ENCODE assay signal across 8 mouse cellular contexts in genomic region chr8:70816679-70817078, GRCm38 (mm10). TPM values are rescaled to one million over a fixed set of nuclear protein-coding genes. Genes with fewer than 3 reads are reported as not detected.
DNase-seq lines count a peak whose midpoint lies in the region; ATAC-seq and TF ChIP-seq lines count a peak whose summit lies in the region.

No protein-coding gene starts in this region.

- peak overlapping the region; percentile 45 for H3K4me2 ChIP-seq in heart, embryonic 15.5 days

- H3K27me3 ChIP-seq in erythroblast, embryonic 14.5 days (ENCODE audit: control insufficient read depth): peaks cover 36% of the 10 kb centered on the region
- H3K27me3 ChIP-seq in heart, embryonic 15.5 days: peaks cover 62% of the 10 kb centered on the region
- H3K27me3 ChIP-seq in megakaryocyte, embryonic 14.5 days (replicated peaks): no peaks in the 10 kb centered on the region
- H3K27me3 ChIP-seq in cerebellum, adult 2 months (ENCODE audit: control insufficient read depth, insufficient read depth, low read length): peaks cover 2% of the 10 kb centered on the region; the same call in 1 of the 2 replicates

- peaks cover 40% of the 10 kb centered on the region for H3K4me1 ChIP-seq in erythroblast, embryonic 14.5 days (ENCODE audit: control insufficient read depth)
- peaks cover 13% of the 10 kb centered on the region; the same call in 1 of the 2 replicates for H3K4me1 ChIP-seq in heart, embryonic 15.5 days (replicated peaks)
- peaks cover 79% of the 10 kb centered on the region for H3K4me1 ChIP-seq in megakaryocyte, embryonic 14.5 days
- no peaks in the 10 kb centered on the region for H3K4me1 ChIP-seq in cerebellum, adult 2 months (ENCODE audit: control insufficient read depth, insufficient read depth, low read length)

- TF ChIP-seq POLR2A in cerebellum, adult 2 months (IDR thresholded peaks at IDR 0.05; ENCODE audit: borderline replicate concordance, insufficient read depth, low read length): no peak

- no peaks in the 10 kb centered on the region for H3K36me3 ChIP-seq in erythroblast, embryonic 14.5 days (ENCODE audit: control insufficient read depth)
- H3K36me3 ChIP-seq in heart, embryonic 15.5 days: no peaks in the 10 kb centered on the region
- H3K36me3 ChIP-seq in megakaryocyte, embryonic 14.5 days (replicated peaks; ENCODE audit: low read length): peaks cover 83% of the 10 kb centered on the region

- peak; percentile 78 for DNase-seq in ZHBTc4 (ENCODE audit: low read depth, low spot score)
- peak; percentile 73 to 79 for DNase-seq in kidney, postnatal 4 days
- no peak for DNase-seq in cerebellum, postnatal 10 days
- no peak for DNase-seq in cerebellum, adult 2 months

- no peak overlapping the region for H3K27ac ChIP-seq in heart, embryonic 15.5 days
- no peak overlapping the region for H3K27ac ChIP-seq in cerebellum, adult 2 months (ENCODE audit: insufficient read depth, low read length)

- peaks cover 4% of the 10 kb centered on the region for H3K9me3 ChIP-seq in erythroblast, embryonic 14.5 days (ENCODE audit: control insufficient read depth, low read length)
- peaks cover 11% of the 10 kb centered on the region for H3K9me3 ChIP-seq in heart, embryonic 15.5 days (replicated peaks)
- H3K9me3 ChIP-seq in megakaryocyte, embryonic 14.5 days: peaks cover 10% of the 10 kb centered on the region

- TF ChIP-seq CTCF in cerebellum, adult 2 months (IDR thresholded peaks at IDR 0.05; ENCODE audit: borderline replicate concordance, insufficient read depth, low read depth, low read length): no peak

- WGBS in heart, embryonic 15.5 days: 10% methylated on average over 30 of the region's 30 CpGs
- 10% methylated on average over 30 of the region's 30 CpGs for WGBS in cerebellum, adult 2 months

- peak overlapping the region; percentile 55 for H3K4me3 ChIP-seq in erythroblast, embryonic 14.5 days (replicated peaks)
- H3K4me3 ChIP-seq in heart, embryonic 15.5 days: no peak overlapping the region
- H3K4me3 ChIP-seq in megakaryocyte, embryonic 14.5 days (replicated peaks): peak overlapping the region; percentile 92
- no peak overlapping the region for H3K4me3 ChIP-seq in cerebellum, adult 2 months (replicated peaks; ENCODE audit: insufficient read depth, low read depth, low read length)

- ATAC-seq in erythroblast, adult 5-6 weeks (replicated peaks; ENCODE audit: low FRiP score, poor library complexity, severe bottlenecking): no peak
- ATAC-seq in heart, embryonic 15.5 days (replicated peaks; ENCODE audit: insufficient number of reproducible peaks, insufficient read depth, low FRiP score, low read depth): no peak

- H3K9ac ChIP-seq in heart, embryonic 15.5 days: no peak overlapping the region

RNA-seq across cellular contexts. Expression of gene Il12rb1, which starts 8.4 kb away (rescaled TPM):
- 0.03 TPM in 1 of 2 replicates, not detected in the other for polyA plus RNA-seq in erythroblast, embryonic 14.5 days (2012)
- total RNA-seq in erythroblast, adult 5-6 weeks (2015; ENCODE audit: low replicate concordance): not detected in 2 replicates
- 0.14 and 0.51 TPM in 2 replicates for total RNA-seq in erythroblast, adult 5-6 weeks (2017; ENCODE audit: low replicate concordance)
- 0.15 and 0.53 TPM in 2 replicates for polyA plus RNA-seq in heart, embryonic 15.5 days (2015; fragmentation: Nextera tagmentation; extraction: Ambion mirVana)
- polyA plus RNA-seq in megakaryocyte, embryonic 14.5 days (2012; ENCODE audit: insufficient read depth, low replicate concordance): 10.8 and 11.1 TPM in 2 replicates
- 1.8 and 1.9 TPM in 2 replicates for polyA plus RNA-seq in cerebellum, adult 2 months (2012; rRNA removed)

RNA-seq across cellular contexts. Expression of gene Mast3, which starts 11.8 kb away (rescaled TPM):
- 3.7 and 4.8 TPM in 2 replicates for polyA plus RNA-seq in erythroblast, embryonic 14.5 days (2012)
- total RNA-seq in erythroblast, adult 5-6 weeks (2015; ENCODE audit: low replicate concordance): 21.7 and 29.2 TPM in 2 replicates
- total RNA-seq in erythroblast, adult 5-6 weeks (2017; ENCODE audit: low replicate concordance): 3.9 and 5.4 TPM in 2 replicates
- polyA plus RNA-seq in heart, embryonic 15.5 days (2015; fragmentation: Nextera tagmentation; extraction: Ambion mirVana): 5.0 and 11.1 TPM in 2 replicates
- polyA plus RNA-seq in megakaryocyte, embryonic 14.5 days (2012; ENCODE audit: insufficient read depth, low replicate concordance): 370 and 778 TPM in 2 replicates
- 69.5 and 70.4 TPM in 2 replicates for polyA plus RNA-seq in cerebellum, adult 2 months (2012; rRNA removed)

RNA-seq across cellular contexts. Expression of gene Arrdc2, which starts 22.8 kb away (rescaled TPM):
- 28.7 and 50.4 TPM in 2 replicates for polyA plus RNA-seq in erythroblast, embryonic 14.5 days (2012)
- total RNA-seq in erythroblast, adult 5-6 weeks (2015; ENCODE audit: low replicate concordance): 15.0 and 25.7 TPM in 2 replicates
- total RNA-seq in erythroblast, adult 5-6 weeks (2017; ENCODE audit: low replicate concordance): 18.1 and 30.8 TPM in 2 replicates
- 2.8 and 4.0 TPM in 2 replicates for polyA plus RNA-seq in heart, embryonic 15.5 days (2015; fragmentation: Nextera tagmentation; extraction: Ambion mirVana)
- polyA plus RNA-seq in megakaryocyte, embryonic 14.5 days (2012; ENCODE audit: insufficient read depth, low replicate concordance): 30.6 and 35.6 TPM in 2 replicates
- 33.1 and 34.0 TPM in 2 replicates for polyA plus RNA-seq in cerebellum, adult 2 months (2012; rRNA removed)

RNA-seq across cellular contexts. Expression of gene Pik3r2, which starts 40.2 kb away (rescaled TPM):
- 3.8 and 4.9 TPM in 2 replicates for polyA plus RNA-seq in erythroblast, embryonic 14.5 days (2012)
- total RNA-seq in erythroblast, adult 5-6 weeks (2015; ENCODE audit: low replicate concordance): 4.8 and 12.1 TPM in 2 replicates
- 5.9 and 6.3 TPM in 2 replicates for total RNA-seq in erythroblast, adult 5-6 weeks (2017; ENCODE audit: low replicate concordance)
- polyA plus RNA-seq in heart, embryonic 15.5 days (2015; fragmentation: Nextera tagmentation; extraction: Ambion mirVana): 28.0 and 45.8 TPM in 2 replicates
- polyA plus RNA-seq in megakaryocyte, embryonic 14.5 days (2012; ENCODE audit: insufficient read depth, low replicate concordance): 51.5 and 59.4 TPM in 2 replicates
- polyA plus RNA-seq in cerebellum, adult 2 months (2012; rRNA removed): 150 and 158 TPM in 2 replicates

RNA-seq across cellular contexts. Expression of gene Kcnn1, which starts 46.4 kb away (rescaled TPM):
- 0.16 and 0.21 TPM in 2 replicates for polyA plus RNA-seq in erythroblast, embryonic 14.5 days (2012)
- not detected in 2 replicates for total RNA-seq in erythroblast, adult 5-6 weeks (2015; ENCODE audit: low replicate concordance)
- not detected in 2 replicates for total RNA-seq in erythroblast, adult 5-6 weeks (2017; ENCODE audit: low replicate concordance)
- 2.8 and 3.8 TPM in 2 replicates for polyA plus RNA-seq in heart, embryonic 15.5 days (2015; fragmentation: Nextera tagmentation; extraction: Ambion mirVana)
- 3.4 and 11.8 TPM in 2 replicates for polyA plus RNA-seq in megakaryocyte, embryonic 14.5 days (2012; ENCODE audit: insufficient read depth, low replicate concordance)
- 19.4 and 22.1 TPM in 2 replicates for polyA plus RNA-seq in cerebellum, adult 2 months (2012; rRNA removed)

Comparison
In these comparisons a context has a peak if more than half of its experiments do, and no peak if none do; other contexts are left out.
1. H3K4me3 ChIP-seq: peak in erythroblast, embryonic 14.5 days (single experiment) and megakaryocyte, embryonic 14.5 days (single experiment); none in heart, embryonic 15.5 days (single experiment) and cerebellum, adult 2 months (single experiment).
2. DNase-seq: peak in ZHBTc4 (single experiment) and kidney, postnatal 4 days (2 of 2); none in cerebellum, postnatal 10 days (0 of 2) and cerebellum, adult 2 months (0 of 2).